ENCODE assay signal across 29 mouse cellular contexts in genomic region chr8:88614981-88615380, GRCm38 (mm10). TPM values are rescaled to one million over a fixed set of nuclear protein-coding genes. Genes with fewer than 3 reads are reported as not detected.
DNase-seq lines count a peak whose midpoint lies in the region; ATAC-seq and TF ChIP-seq lines count a peak whose summit lies in the region.
"Had no signal": no experiment of that assay in that cellular context is flagged by ENCODE, and none has a peak within 500 bp of the region (broad histone marks: within the 10 kb centered on the region; RNA-seq: fewer than 3 reads in every experiment).

No protein-coding gene starts in this region.

- H3K4me1 ChIP-seq in hindbrain, postnatal 0 days (ENCODE audit: insufficient read depth, low read length) = no peaks in the 10 kb centered on the region
- H3K4me1 ChIP-seq in hindbrain, embryonic 16.5 days (ENCODE audit: control insufficient read depth, insufficient read depth, low read depth, low read length) = no peaks in the 10 kb centered on the region; the same call in 1 of the 2 replicates
- H3K4me1 ChIP-seq in lung, embryonic 14.5 days (ENCODE audit: insufficient read depth) = no peaks in the 10 kb centered on the region
- peaks cover 10% of the 10 kb centered on the region for H3K4me1 ChIP-seq in midbrain, embryonic 10.5 days
- 0 out of 2 replicates have a peak, but pooled peaks cover 3% of the 10 kb centered on the region for H3K4me1 ChIP-seq in midbrain, embryonic 13.5 days (replicated peaks)
- H3K4me1 ChIP-seq in midbrain, postnatal 0 days (ENCODE audit: insufficient read depth, low read length) = no peaks in the 10 kb centered on the region
- no peaks in the 10 kb centered on the region for H3K4me1 ChIP-seq in midbrain, embryonic 11.5 days (ENCODE audit: control insufficient read depth, insufficient read depth, low read length)
- H3K4me1 ChIP-seq: forebrain, embryonic 12.5 days had no signal

- ATAC-seq in hindbrain, postnatal 0 days = no peak
- ATAC-seq in hindbrain, embryonic 16.5 days = no peak
- ATAC-seq in lung, embryonic 14.5 days (ENCODE audit: insufficient read depth) = no peak
- ATAC-seq in midbrain, embryonic 13.5 days = no peak
- no peak for ATAC-seq in midbrain, postnatal 0 days (ENCODE audit: low FRiP score)
- no peak for ATAC-seq in midbrain, embryonic 11.5 days (ENCODE audit: low FRiP score)
- ATAC-seq: activated CD4-positive, CD25-positive, alpha-beta regulatory T cell, adult 4 months; CD4-positive, CD25-positive, alpha-beta regulatory T cell, adult 4 months; forebrain, embryonic 14.5 days; Patski had no signal

- peak; percentile 51 for DNase-seq in hindbrain, postnatal 0 days (ENCODE audit: low spot score)
- peak; percentile 20 for DNase-seq in lung, embryonic 14.5 days
- no peak for DNase-seq in lung, adult 18-20 months
- no peak for DNase-seq in midbrain, embryonic 10.5 days (ENCODE audit: low spot score)
- peak; percentile 47 for DNase-seq in midbrain, postnatal 0 days (ENCODE audit: low spot score)
- DNase-seq in midbrain, embryonic 11.5 days (ENCODE audit: low spot score, missing footprints) = no peak
- DNase-seq: adrenal gland, adult 8-10 months; adrenal gland, postnatal 14 days; adrenal gland, postnatal 36 days; B cell, adult 2 months; cerebellum, adult 11 months; cerebellum, adult 18-20 months; cerebellum, adult 8-10 months; cerebellum, adult 9-11 months; cerebellum, postnatal 36 days; embryo, embryonic 11 days had no signal

- no peak overlapping the region for H3K9ac ChIP-seq in hindbrain, postnatal 0 days (replicated peaks; ENCODE audit: low read length)
- H3K9ac ChIP-seq in hindbrain, embryonic 16.5 days (ENCODE audit: low read depth, low read length) = no peak overlapping the region
- H3K9ac ChIP-seq in lung, embryonic 14.5 days = no peak overlapping the region
- H3K9ac ChIP-seq in midbrain, embryonic 13.5 days (replicated peaks) = no peak overlapping the region
- H3K9ac ChIP-seq in midbrain, postnatal 0 days (replicated peaks; ENCODE audit: low read length, poor library complexity, severe bottlenecking) = no peak overlapping the region
- no peak overlapping the region for H3K9ac ChIP-seq in midbrain, embryonic 11.5 days (ENCODE audit: low read length)
- H3K9ac ChIP-seq: embryonic facial prominence, embryonic 13.5 days; embryonic facial prominence, embryonic 15.5 days; forebrain, embryonic 12.5 days had no signal

- H3K4me3 ChIP-seq in hindbrain, postnatal 0 days (ENCODE audit: low read length) = no peak overlapping the region
- no peak overlapping the region for H3K4me3 ChIP-seq in hindbrain, embryonic 16.5 days (ENCODE audit: low read length)
- H3K4me3 ChIP-seq in lung, embryonic 14.5 days (ENCODE audit: low read depth, low read length) = no peak overlapping the region
- H3K4me3 ChIP-seq in midbrain, embryonic 10.5 days = no peak overlapping the region
- H3K4me3 ChIP-seq in midbrain, embryonic 13.5 days (replicated peaks) = no peak overlapping the region
- H3K4me3 ChIP-seq in midbrain, postnatal 0 days (ENCODE audit: low read depth, low read length) = no peak overlapping the region
- H3K4me3 ChIP-seq in midbrain, embryonic 11.5 days (ENCODE audit: low read depth, low read length) = no peak overlapping the region
- H3K4me3 ChIP-seq: embryonic facial prominence, embryonic 13.5 days; embryonic facial prominence, embryonic 15.5 days; erythroblast, embryonic 14.5 days; forebrain, embryonic 10.5 days; forebrain, embryonic 12.5 days had no signal

- no peak overlapping the region for H3K4me2 ChIP-seq in hindbrain, postnatal 0 days (ENCODE audit: low read depth, low read length)
- H3K4me2 ChIP-seq in hindbrain, embryonic 16.5 days (ENCODE audit: low read length) = no peak overlapping the region
- no peak overlapping the region for H3K4me2 ChIP-seq in lung, embryonic 14.5 days
- no peak overlapping the region for H3K4me2 ChIP-seq in midbrain, embryonic 13.5 days (replicated peaks)
- H3K4me2 ChIP-seq in midbrain, postnatal 0 days (ENCODE audit: low read depth, low read length, poor library complexity, severe bottlenecking) = no peak overlapping the region
- no peak overlapping the region for H3K4me2 ChIP-seq in midbrain, embryonic 11.5 days
- H3K4me2 ChIP-seq: embryonic facial prominence, embryonic 13.5 days; embryonic facial prominence, embryonic 15.5 days; forebrain, embryonic 12.5 days had no signal

- no peaks in the 10 kb centered on the region for H3K27me3 ChIP-seq in hindbrain, postnatal 0 days (ENCODE audit: insufficient read depth, low read length)
- no peaks in the 10 kb centered on the region for H3K27me3 ChIP-seq in hindbrain, embryonic 16.5 days (replicated peaks; ENCODE audit: control insufficient read depth, insufficient read depth, low read length)
- H3K27me3 ChIP-seq in lung, embryonic 14.5 days (ENCODE audit: insufficient read depth, low read length) = no peaks in the 10 kb centered on the region
- H3K27me3 ChIP-seq in midbrain, embryonic 10.5 days (ENCODE audit: low read depth, poor library complexity, severe bottlenecking) = peaks cover 7% of the 10 kb centered on the region
- peaks cover 5% of the 10 kb centered on the region; the same call in 1 of the 2 replicates for H3K27me3 ChIP-seq in midbrain, embryonic 13.5 days
- no peaks in the 10 kb centered on the region for H3K27me3 ChIP-seq in midbrain, postnatal 0 days (ENCODE audit: insufficient read depth, low read length)
- H3K27me3 ChIP-seq in midbrain, embryonic 11.5 days (ENCODE audit: control insufficient read depth, insufficient read depth, low read length) = no peaks in the 10 kb centered on the region; the same call in 1 of the 2 replicates
- H3K27me3 ChIP-seq: CH12.LX; embryonic facial prominence, embryonic 15.5 days had no signal

- H3K9me3 ChIP-seq in hindbrain, postnatal 0 days (ENCODE audit: low read length) = no peaks in the 10 kb centered on the region
- no peaks in the 10 kb centered on the region for H3K9me3 ChIP-seq in hindbrain, embryonic 16.5 days (ENCODE audit: control insufficient read depth, low read length)
- H3K9me3 ChIP-seq in lung, embryonic 14.5 days (ENCODE audit: low read depth, low read length) = no peaks in the 10 kb centered on the region
- H3K9me3 ChIP-seq in midbrain, embryonic 10.5 days (replicated peaks) = no peaks in the 10 kb centered on the region
- no peaks in the 10 kb centered on the region for H3K9me3 ChIP-seq in midbrain, embryonic 13.5 days
- H3K9me3 ChIP-seq in midbrain, postnatal 0 days (ENCODE audit: low read length) = no peaks in the 10 kb centered on the region
- no peaks in the 10 kb centered on the region for H3K9me3 ChIP-seq in midbrain, embryonic 11.5 days (ENCODE audit: control insufficient read depth, low read length)
- H3K9me3 ChIP-seq: embryonic facial prominence, embryonic 13.5 days; embryonic facial prominence, embryonic 15.5 days; forebrain, embryonic 10.5 days; forebrain, embryonic 12.5 days; G1E had no signal

- WGBS in hindbrain, postnatal 0 days = 38% methylated on average over 5 of the region's 5 CpGs
- 55% methylated on average over 5 of the region's 5 CpGs for WGBS in hindbrain, embryonic 16.5 days
- WGBS in lung, embryonic 14.5 days = 44% methylated on average over 5 of the region's 5 CpGs
- 72% methylated on average over 5 of the region's 5 CpGs for WGBS in midbrain, embryonic 10.5 days
- 67% methylated on average over 5 of the region's 5 CpGs for WGBS in midbrain, embryonic 13.5 days
- 44% methylated on average over 5 of the region's 5 CpGs for WGBS in midbrain, postnatal 0 days
- 65% methylated on average over 5 of the region's 5 CpGs for WGBS in midbrain, embryonic 11.5 days

- H3K27ac ChIP-seq in hindbrain, postnatal 0 days = no peak overlapping the region
- H3K27ac ChIP-seq in hindbrain, embryonic 16.5 days (ENCODE audit: low read depth, low read length) = no peak overlapping the region
- no peak overlapping the region for H3K27ac ChIP-seq in lung, embryonic 14.5 days (ENCODE audit: low read depth)
- H3K27ac ChIP-seq in midbrain, embryonic 10.5 days (replicated peaks) = 0 out of 2 replicates have a peak overlapping the region, but pooled peaks have one; percentile 4
- no peak overlapping the region for H3K27ac ChIP-seq in midbrain, embryonic 13.5 days
- no peak overlapping the region for H3K27ac ChIP-seq in midbrain, postnatal 0 days (ENCODE audit: low read depth, low read length)
- no peak overlapping the region for H3K27ac ChIP-seq in midbrain, embryonic 11.5 days (ENCODE audit: low read depth, low read length)
- H3K27ac ChIP-seq: embryonic facial prominence, embryonic 13.5 days; embryonic facial prominence, embryonic 15.5 days; forebrain, embryonic 10.5 days; forebrain, embryonic 12.5 days had no signal

- no peaks in the 10 kb centered on the region for H3K36me3 ChIP-seq in hindbrain, postnatal 0 days (ENCODE audit: insufficient read depth, low read length)
- H3K36me3 ChIP-seq in hindbrain, embryonic 16.5 days (ENCODE audit: control insufficient read depth, insufficient read depth, low read length) = no peaks in the 10 kb centered on the region
- H3K36me3 ChIP-seq in lung, embryonic 14.5 days (ENCODE audit: insufficient read depth) = no peaks in the 10 kb centered on the region
- H3K36me3 ChIP-seq in midbrain, embryonic 10.5 days = no peaks in the 10 kb centered on the region
- H3K36me3 ChIP-seq in midbrain, embryonic 13.5 days = no peaks in the 10 kb centered on the region
- no peaks in the 10 kb centered on the region for H3K36me3 ChIP-seq in midbrain, postnatal 0 days (ENCODE audit: insufficient read depth, low read length)
- no peaks in the 10 kb centered on the region for H3K36me3 ChIP-seq in midbrain, embryonic 11.5 days (ENCODE audit: control insufficient read depth, insufficient read depth, low read length)
- H3K36me3 ChIP-seq: embryonic facial prominence, embryonic 13.5 days; embryonic facial prominence, embryonic 15.5 days; forebrain, embryonic 10.5 days; forebrain, embryonic 12.5 days; G1E had no signal

- no peak for TF ChIP-seq CTCF in hindbrain, postnatal 0 days (IDR thresholded peaks at IDR 0.05; ENCODE audit: low read depth)
- no peak for TF ChIP-seq CTCF in lung, embryonic 14.5 days (IDR thresholded peaks at IDR 0.05; ENCODE audit: low read depth)
- TF ChIP-seq CTCF in midbrain, postnatal 0 days (IDR thresholded peaks at IDR 0.05) = no peak

RNA-seq across cellular contexts. Expression of gene Snx20, which starts 20.9 kb away (rescaled TPM):
- total RNA-seq in hindbrain, postnatal 0 days (2014; rRNA removed) = 0.47 and 1.1 TPM in 2 replicates
- 2.2 TPM in 2 replicates for polyA plus RNA-seq in hindbrain, postnatal 0 days (2015; fragmentation: Nextera tagmentation; extraction: Ambion mirVana)
- 1.1 TPM in 2 replicates for polyA plus RNA-seq in hindbrain, embryonic 16.5 days (2015; fragmentation: Nextera tagmentation; extraction: Ambion mirVana)
- 2.9 TPM in 2 replicates for polyA plus RNA-seq in lung, embryonic 14.5 days (2014; fragmentation: Nextera tagmentation; extraction: Ambion mirVana)
- polyA plus RNA-seq in midbrain, embryonic 10.5 days (2016; fragmentation: Nextera tagmentation; extraction: Ambion mirVana) = 1.2 and 1.3 TPM in 2 replicates
- 0.90 and 1.1 TPM in 2 replicates for polyA plus RNA-seq in midbrain, embryonic 13.5 days (2015; fragmentation: Nextera tagmentation; extraction: Ambion mirVana)
- 0.80 and 1.4 TPM in 2 replicates for total RNA-seq in midbrain, postnatal 0 days (2014; rRNA removed)
- 2.0 and 2.1 TPM in 2 replicates for polyA plus RNA-seq in midbrain, postnatal 0 days (2015; fragmentation: Nextera tagmentation; extraction: Ambion mirVana)
- 0.74 and 1.4 TPM in 2 replicates for polyA plus RNA-seq in midbrain, embryonic 11.5 days (2014; fragmentation: Nextera tagmentation; extraction: Ambion mirVana)

RNA-seq across cellular contexts. Expression of gene Nod2, which starts 32.1 kb away (rescaled TPM):
- total RNA-seq in hindbrain, postnatal 0 days (2014; rRNA removed) = 0.32 and 1.7 TPM in 2 replicates
- polyA plus RNA-seq in hindbrain, postnatal 0 days (2015; fragmentation: Nextera tagmentation; extraction: Ambion mirVana) = 0.05 TPM in 1 of 2 replicates, not detected in the other
- 0.17 and 0.20 TPM in 2 replicates for polyA plus RNA-seq in hindbrain, embryonic 16.5 days (2015; fragmentation: Nextera tagmentation; extraction: Ambion mirVana)
- polyA plus RNA-seq in lung, embryonic 14.5 days (2014; fragmentation: Nextera tagmentation; extraction: Ambion mirVana) = 0.13 and 0.31 TPM in 2 replicates
- polyA plus RNA-seq in midbrain, embryonic 10.5 days (2016; fragmentation: Nextera tagmentation; extraction: Ambion mirVana) = 0.10 TPM in 2 replicates
- polyA plus RNA-seq in midbrain, embryonic 13.5 days (2015; fragmentation: Nextera tagmentation; extraction: Ambion mirVana) = 0.06 and 0.08 TPM in 2 replicates
- total RNA-seq in midbrain, postnatal 0 days (2014; rRNA removed) = 0.57 and 0.88 TPM in 2 replicates
- polyA plus RNA-seq in midbrain, postnatal 0 days (2015; fragmentation: Nextera tagmentation; extraction: Ambion mirVana) = 0.17 and 0.18 TPM in 2 replicates
- polyA plus RNA-seq in midbrain, embryonic 11.5 days (2014; fragmentation: Nextera tagmentation; extraction: Ambion mirVana) = 0.04 and 0.14 TPM in 2 replicates
- polyA plus RNA-seq: erythroblast, embryonic 14.5 days; Patski had no signal

Comparison
In these comparisons a context has a peak if more than half of its experiments do, and no peak if none do; other contexts are left out.
1. DNase-seq: peak in hindbrain, postnatal 0 days (single experiment), lung, embryonic 14.5 days (single experiment) and midbrain, postnatal 0 days (single experiment); none in lung, adult 18-20 months (0 of 2), midbrain, embryonic 10.5 days (single experiment) and midbrain, embryonic 11.5 days (single experiment).